Comparison of ENCODE assay signal across 9 mouse cellular contexts in the genomic region with DNA sequence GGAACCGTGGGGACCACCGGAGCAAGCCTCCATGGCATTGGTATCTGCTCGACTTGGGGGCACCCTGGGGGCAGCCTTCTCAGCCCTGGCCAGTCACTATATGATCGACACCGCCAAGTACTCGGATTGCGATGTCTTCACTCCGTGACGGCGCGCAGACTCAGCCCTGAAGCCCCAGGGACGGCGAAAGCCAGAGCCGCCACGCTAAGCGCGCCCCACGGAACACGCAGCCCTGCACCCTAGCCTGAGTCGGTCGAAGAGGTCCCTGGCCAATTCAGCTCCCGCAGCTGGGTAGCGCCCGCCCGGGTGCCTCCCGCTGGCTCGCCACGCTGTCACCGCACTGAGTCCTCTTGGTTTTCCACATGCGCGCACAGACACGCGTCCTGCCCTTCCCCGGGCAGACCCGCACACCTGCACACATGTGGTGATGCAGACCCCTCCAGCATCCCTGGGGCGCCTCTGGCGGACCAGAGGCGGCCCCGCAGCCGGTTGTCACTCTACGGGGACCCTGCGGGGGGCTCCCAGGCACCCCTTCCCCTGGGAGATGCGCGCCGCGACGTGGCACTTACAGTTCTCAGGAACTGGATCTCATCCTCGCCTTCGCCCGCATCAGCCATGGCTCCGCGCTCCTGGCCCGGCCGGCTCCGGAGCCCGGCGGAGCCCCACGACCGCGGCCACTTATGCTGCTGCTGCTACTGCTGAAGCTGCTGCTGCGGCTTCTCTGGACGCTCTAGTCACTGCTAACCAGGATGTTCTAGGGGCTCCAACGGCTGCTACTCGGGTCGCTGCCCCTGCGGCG. TPM values are rescaled to one million over a fixed set of nuclear protein-coding genes. Genes with fewer than 3 reads are reported as not detected.
A peak's percentile ranks its signal among the peaks of the same experiment; 100 is the strongest.
DNase-seq lines count a peak whose midpoint lies in the region; ATAC-seq and TF ChIP-seq lines count a peak whose summit lies in the region.
"Had no signal": no experiment of that assay in that cellular context is flagged by ENCODE, and none has a peak within 500 bp of the region (broad histone marks: within the 10 kb centered on the region; RNA-seq: fewer than 3 reads in every experiment).

No protein-coding gene starts in this region.

- no peaks in the 10 kb centered on the region for H3K9me3 ChIP-seq in heart, embryonic 11.5 days (replicated peaks; ENCODE audit: control insufficient read depth, low read length)
- H3K9me3 ChIP-seq in hindbrain, embryonic 16.5 days (ENCODE audit: control insufficient read depth, low read length), result no peaks in the 10 kb centered on the region
- H3K9me3 ChIP-seq in limb, embryonic 15.5 days, result no peaks in the 10 kb centered on the region
- no peaks in the 10 kb centered on the region for H3K9me3 ChIP-seq in neural tube, embryonic 15.5 days (replicated peaks)
- H3K9me3 ChIP-seq: G1E had no signal

- DNase-seq in heart, postnatal 25 days (ENCODE audit: low spot score), result no peak
- DNase-seq in adrenal gland, postnatal 36 days, result peak; percentile 39 to 56
- DNase-seq in c-Kit-positive CD71-positive TER-119-positive erythroid progenitor cells, embryonic 14.5 days (ENCODE audit: low spot score), result no peak

- peak overlapping the region; percentile 98 for H3K9ac ChIP-seq in heart, embryonic 11.5 days (ENCODE audit: low read depth, low read length)
- H3K9ac ChIP-seq in hindbrain, embryonic 16.5 days (ENCODE audit: low read depth, low read length), result peak overlapping the region; percentile 78
- peak overlapping the region; percentile 57 for H3K9ac ChIP-seq in limb, embryonic 15.5 days
- H3K9ac ChIP-seq in neural tube, embryonic 15.5 days (replicated peaks), result peak overlapping the region; percentile 88

- peak overlapping the region; percentile 89 for H3K27ac ChIP-seq in heart, embryonic 11.5 days (ENCODE audit: low read depth, low read length)
- no peak overlapping the region for H3K27ac ChIP-seq in embryonic fibroblast, embryonic 13.5 days (ENCODE audit: insufficient read depth, low read length)
- peak overlapping the region; percentile 87 for H3K27ac ChIP-seq in hindbrain, embryonic 16.5 days (ENCODE audit: low read depth, low read length)
- H3K27ac ChIP-seq in limb, embryonic 15.5 days, result no peak overlapping the region
- H3K27ac ChIP-seq in neural tube, embryonic 15.5 days (replicated peaks), result peak overlapping the region; percentile 91

- TF ChIP-seq CTCF in embryonic fibroblast, embryonic 13.5 days (IDR thresholded peaks at IDR 0.05; ENCODE audit: borderline replicate concordance, insufficient read depth, low read length), result no peak

- peak overlapping the region; percentile 93 for H3K4me3 ChIP-seq in heart, embryonic 11.5 days (ENCODE audit: low read depth, low read length)
- peak overlapping the region; percentile 32; the same call in 1 of the 2 replicates for H3K4me3 ChIP-seq in embryonic fibroblast, embryonic 13.5 days (ENCODE audit: insufficient read depth, low read length)
- H3K4me3 ChIP-seq in hindbrain, embryonic 16.5 days (ENCODE audit: low read length), result peak overlapping the region; percentile 59
- peak overlapping the region; percentile 60 for H3K4me3 ChIP-seq in limb, embryonic 15.5 days
- H3K4me3 ChIP-seq in neural tube, embryonic 15.5 days (replicated peaks), result peak overlapping the region; percentile 75

- TF ChIP-seq POLR2A in embryonic fibroblast, embryonic 13.5 days (IDR thresholded peaks at IDR 0.05; ENCODE audit: low read depth, low read length), result no peak

- peak overlapping the region; percentile 78 for H3K4me2 ChIP-seq in heart, embryonic 11.5 days
- peak overlapping the region; percentile 89 for H3K4me2 ChIP-seq in hindbrain, embryonic 16.5 days (ENCODE audit: low read length)
- H3K4me2 ChIP-seq in limb, embryonic 15.5 days, result peak overlapping the region; percentile 99
- H3K4me2 ChIP-seq in neural tube, embryonic 15.5 days, result peak overlapping the region; percentile 67

- no peaks in the 10 kb centered on the region for H3K36me3 ChIP-seq in heart, embryonic 11.5 days (ENCODE audit: control insufficient read depth, insufficient read depth, low read length)
- H3K36me3 ChIP-seq in hindbrain, embryonic 16.5 days (ENCODE audit: control insufficient read depth, insufficient read depth, low read length), result no peaks in the 10 kb centered on the region
- no peaks in the 10 kb centered on the region for H3K36me3 ChIP-seq in limb, embryonic 15.5 days
- H3K36me3 ChIP-seq in neural tube, embryonic 15.5 days, result no peaks in the 10 kb centered on the region
- H3K36me3 ChIP-seq: G1E had no signal

- intact Hi-C loops in heart, postnatal 25 days (cut with DNase I), result loop anchor here (2.0 kb wide), 1 partner anchor 21 kb away; no protein-coding TSS in a partner anchor

- WGBS in heart, embryonic 11.5 days (ENCODE audit: insufficient replicate concordance), result under 1% methylated on average over 65 of the region's 67 CpGs
- WGBS in hindbrain, embryonic 16.5 days, result under 1% methylated on average over 65 of the region's 67 CpGs
- WGBS in limb, embryonic 15.5 days, result under 1% methylated on average over 62 of the region's 67 CpGs
- WGBS in neural tube, embryonic 15.5 days, result under 1% methylated on average over 67 of the region's 67 CpGs

- H3K4me1 ChIP-seq in heart, embryonic 11.5 days (ENCODE audit: control insufficient read depth, insufficient read depth, low read length), result peaks cover 11% of the 10 kb centered on the region
- H3K4me1 ChIP-seq in embryonic fibroblast, embryonic 13.5 days (ENCODE audit: control insufficient read depth, insufficient read depth, low read length), result no peaks in the 10 kb centered on the region
- peaks cover 6% of the 10 kb centered on the region for H3K4me1 ChIP-seq in hindbrain, embryonic 16.5 days (ENCODE audit: control insufficient read depth, insufficient read depth, low read depth, low read length)
- H3K4me1 ChIP-seq in limb, embryonic 15.5 days, result peaks cover 14% of the 10 kb centered on the region
- peaks cover 19% of the 10 kb centered on the region for H3K4me1 ChIP-seq in neural tube, embryonic 15.5 days

- H3K27me3 ChIP-seq in heart, embryonic 11.5 days (ENCODE audit: control insufficient read depth, insufficient read depth, low read length), result peaks cover 6% of the 10 kb centered on the region
- H3K27me3 ChIP-seq in hindbrain, embryonic 16.5 days (replicated peaks; ENCODE audit: control insufficient read depth, insufficient read depth, low read length), result no peaks in the 10 kb centered on the region; the same call in 1 of the 2 replicates
- peaks cover 63% of the 10 kb centered on the region for H3K27me3 ChIP-seq in limb, embryonic 15.5 days
- H3K27me3 ChIP-seq in neural tube, embryonic 15.5 days (replicated peaks), result 0 out of 2 replicates have a peak, but pooled peaks cover 2% of the 10 kb centered on the region

- ATAC-seq in heart, embryonic 11.5 days (replicated peaks; ENCODE audit: insufficient number of reproducible peaks, low FRiP score, low TSS enrichment), result peak; percentile 19; the same call in 1 of the 2 replicates
- peak; percentile 81 for ATAC-seq in hindbrain, embryonic 16.5 days
- peak; percentile 37; the same call in 1 of the 2 replicates for ATAC-seq in limb, embryonic 15.5 days (ENCODE audit: insufficient number of reproducible peaks, low FRiP score, low TSS enrichment, low read depth)
- ATAC-seq in neural tube, embryonic 15.5 days (ENCODE audit: low FRiP score), result peak; percentile 82

RNA-seq across cellular contexts. Expression of gene Ryr2, which starts 0.7 kb away (rescaled TPM):
- 35.6 and 46.7 TPM in 2 replicates for polyA plus RNA-seq in heart, embryonic 11.5 days (2014; fragmentation: Nextera tagmentation; extraction: Ambion mirVana)
- 1,000 to 10,000 TPM in 1 of 2 experiments, 100 to 1,000 TPM in 1; 936 to 1,019 TPM for total RNA-seq in heart, postnatal 25 days (2021)
- total RNA-seq in adrenal gland, postnatal 36 days (2021), result 10 to 100 TPM in 1 of 2 experiments, 1 to 10 TPM in 1; 8.5 to 21.8 TPM
- polyA plus RNA-seq in embryonic fibroblast, embryonic 13.5 days (2011; ENCODE audit: insufficient read length, low read depth, missing spikeins), result 0.05 and 0.14 TPM in 2 replicates
- polyA plus RNA-seq in hindbrain, embryonic 16.5 days (2015; fragmentation: Nextera tagmentation; extraction: Ambion mirVana), result 3.6 and 5.0 TPM in 2 replicates
- 0.20 and 0.42 TPM in 2 replicates for polyA plus RNA-seq in limb, embryonic 15.5 days (2015; fragmentation: Nextera tagmentation; extraction: Ambion mirVana)
- polyA plus RNA-seq in neural tube, embryonic 15.5 days (2015; fragmentation: Nextera tagmentation; extraction: Ambion mirVana), result 4.6 and 7.1 TPM in 2 replicates
- polyA plus RNA-seq: G1E had no signal

Comparison
In these comparisons a context has a peak if more than half of its experiments do, and no peak if none do; other contexts are left out.
1. ATAC-seq: peak in every context shown above with its lines; median percentile 82 in neural tube, embryonic 15.5 days; 81 in hindbrain, embryonic 16.5 days; 37 in limb, embryonic 15.5 days; 19 in heart, embryonic 11.5 days.
2. H3K27ac ChIP-seq: peak in heart, embryonic 11.5 days (single experiment), hindbrain, embryonic 16.5 days (single experiment) and neural tube, embryonic 15.5 days (single experiment); none in embryonic fibroblast, embryonic 13.5 days (single experiment) and limb, embryonic 15.5 days (single experiment).
3. H3K4me3 ChIP-seq: peak in every context shown above with its lines; median percentile 93 in heart, embryonic 11.5 days; 75 in neural tube, embryonic 15.5 days; 60 in limb, embryonic 15.5 days; 59 in hindbrain, embryonic 16.5 days; 32 in embryonic fibroblast, embryonic 13.5 days.
4. DNase-seq: peak in adrenal gland, postnatal 36 days (2 of 2); none in heart, postnatal 25 days (single experiment) and c-Kit-positive CD71-positive TER-119-positive erythroid progenitor cells, embryonic 14.5 days (single experiment).
5. Peak in every context shown above with its lines, with median percentiles within 50 percentile points of each other: H3K4me2 ChIP-seq and H3K9ac ChIP-seq.